Mouse (Mus musculus): ENCODE measurements around the gene Rilpl1.
"Not testable (repeated sequence)": the region's sequence is repeated elsewhere in the genome, so short reads cannot be mapped to it uniquely, and the experiment has no call there.

Rilpl1 gene

DNA sequence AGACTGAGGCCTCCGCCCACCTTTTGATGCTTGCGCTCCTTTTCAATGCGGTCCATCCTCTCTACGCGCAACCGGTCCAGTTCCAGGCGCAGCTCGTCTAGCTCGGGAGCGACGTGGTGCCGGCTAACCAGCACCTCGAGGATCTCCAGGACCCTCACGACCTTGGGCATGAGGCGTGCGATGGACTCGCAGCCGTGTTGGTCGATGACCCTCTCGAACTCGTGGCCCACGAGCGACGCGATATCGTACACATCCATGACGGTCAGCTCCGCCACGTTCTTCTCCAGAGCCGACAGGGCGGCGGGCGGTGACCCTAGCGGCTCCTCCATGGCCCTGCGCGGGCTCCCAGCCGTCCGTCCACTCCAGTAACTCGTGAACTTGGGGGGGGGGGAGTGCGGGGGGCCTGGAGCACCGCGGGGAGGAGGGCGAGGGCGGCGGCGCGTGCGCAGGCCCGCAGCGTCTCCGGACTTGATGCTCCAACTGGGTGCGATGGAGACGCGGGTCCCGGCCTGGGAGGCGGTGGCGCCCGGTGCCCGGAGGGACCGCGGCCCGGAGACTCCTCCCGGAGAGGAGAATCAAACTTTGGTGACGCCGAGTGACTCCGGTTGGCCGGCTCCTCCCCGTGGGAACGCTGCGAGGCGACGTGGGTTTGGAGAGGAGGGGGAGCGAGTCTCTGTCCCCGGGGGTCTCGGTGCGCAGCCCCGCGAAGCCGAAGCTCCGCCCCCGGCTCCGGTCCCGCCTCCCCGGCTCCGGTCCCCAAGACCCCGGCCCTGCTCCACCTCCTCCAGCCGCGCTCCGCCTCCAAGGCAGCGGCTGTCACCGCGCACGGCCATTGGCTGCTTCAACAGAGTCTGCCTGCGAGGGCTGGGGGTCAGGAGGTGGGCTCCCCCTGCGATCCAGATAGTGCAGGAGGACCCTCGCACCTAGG lies at the start of gene Rilpl1:
Rilpl1 (minus strand) TSS at position 737 of the 928 bp plus-strand sequence.
- DNase-seq (ENCODE audit: low read depth): peak; percentile 41

DNA sequence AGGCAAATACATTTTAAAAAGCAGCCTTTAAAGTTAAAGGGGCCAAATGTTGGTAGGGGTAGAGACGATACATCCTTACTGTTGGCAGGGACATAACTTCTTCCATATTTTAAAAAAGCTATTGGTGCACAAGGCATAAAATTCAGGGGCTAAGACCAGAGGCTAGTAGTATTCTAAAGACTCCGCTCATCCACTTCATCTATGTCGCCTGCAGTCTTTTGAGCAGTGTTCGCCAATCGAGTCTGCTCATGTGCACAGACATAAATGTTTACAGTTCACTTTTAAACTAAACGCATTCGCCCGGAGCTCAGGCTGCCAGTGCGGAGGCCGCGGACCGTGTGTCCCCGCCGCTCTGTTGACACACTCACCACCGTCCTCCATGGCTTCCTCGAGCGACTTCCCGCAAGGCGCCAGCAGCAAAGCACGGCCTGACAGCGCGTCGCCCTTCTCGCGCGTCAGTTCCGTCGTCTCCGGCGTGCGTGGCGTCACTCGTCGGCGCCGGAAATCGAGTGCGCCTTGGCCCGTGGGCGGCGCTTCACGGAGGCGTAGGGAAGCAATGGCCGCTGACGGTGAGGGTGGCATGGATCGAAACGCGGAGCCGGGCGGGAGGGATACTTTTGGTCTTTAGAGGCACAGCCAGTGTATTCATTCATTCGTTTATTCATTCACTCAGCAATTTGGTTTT lies 47.6 kb upstream of the Rilpl1 start, which contains the start of the genes Eif2b1 and Gtf2h3:
Eif2b1 (minus strand) TSS at position 499 of the 685 bp plus-strand sequence.
Gtf2h3 (plus strand) TSS at position 508 of the 685 bp plus-strand sequence.
- peak; percentile 94 for DNase-seq (ENCODE audit: low read depth)

- DNase-seq (ENCODE audit: low read depth): no peak
These were observed 44.3 kb upstream of the Rilpl1 start for GRCm38 (mm10) chr5:124575467-124575866.

GRCm38 (mm10) chr5:124571068-124571467 lies 39.9 kb upstream of the Rilpl1 start:
- DNase-seq (ENCODE audit: low read depth): no peak

DNA sequence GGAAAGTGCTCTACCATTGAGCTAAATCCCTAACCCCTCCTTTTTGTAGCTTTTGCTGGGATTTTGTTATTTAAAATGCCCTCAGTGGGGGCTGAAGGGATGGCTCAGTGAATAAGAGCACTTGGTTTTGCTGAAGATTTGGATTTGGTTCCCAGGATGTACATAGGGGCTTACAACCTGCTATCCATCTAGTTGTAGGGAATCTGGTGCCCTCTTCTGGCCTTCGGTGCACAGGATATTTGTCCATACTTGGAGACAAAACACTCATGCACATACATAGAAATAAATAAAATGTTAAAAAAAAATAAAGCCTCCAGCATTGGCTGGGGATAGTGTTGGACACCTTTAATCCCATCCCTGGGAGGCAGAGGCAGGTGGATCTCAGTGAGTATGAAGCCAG lies 24.0 kb upstream of the Rilpl1 start:
- DNase-seq (ENCODE audit: low read depth): peak; percentile 66

DNA sequence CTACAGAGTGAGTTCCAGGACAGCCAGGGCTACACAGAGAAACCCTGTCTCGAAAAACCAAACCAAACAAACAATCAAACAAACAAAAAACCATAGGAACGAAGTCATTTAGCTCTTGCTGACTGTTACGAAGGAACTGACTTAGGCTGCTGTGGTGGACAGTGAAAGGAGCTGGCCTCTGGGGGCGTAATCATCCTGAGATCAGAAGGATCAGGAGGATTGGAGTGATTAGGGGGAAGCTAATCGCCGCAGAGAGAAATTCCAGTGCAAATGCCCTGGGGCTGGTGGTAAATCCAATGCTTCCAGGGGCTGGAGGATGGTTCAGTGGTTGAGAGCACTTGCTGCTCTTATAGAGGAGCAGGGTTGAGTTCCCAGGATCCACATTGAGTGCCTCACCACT lies 22.4 kb upstream of the Rilpl1 start:
- no peak for DNase-seq (ENCODE audit: low read depth)

DNA sequence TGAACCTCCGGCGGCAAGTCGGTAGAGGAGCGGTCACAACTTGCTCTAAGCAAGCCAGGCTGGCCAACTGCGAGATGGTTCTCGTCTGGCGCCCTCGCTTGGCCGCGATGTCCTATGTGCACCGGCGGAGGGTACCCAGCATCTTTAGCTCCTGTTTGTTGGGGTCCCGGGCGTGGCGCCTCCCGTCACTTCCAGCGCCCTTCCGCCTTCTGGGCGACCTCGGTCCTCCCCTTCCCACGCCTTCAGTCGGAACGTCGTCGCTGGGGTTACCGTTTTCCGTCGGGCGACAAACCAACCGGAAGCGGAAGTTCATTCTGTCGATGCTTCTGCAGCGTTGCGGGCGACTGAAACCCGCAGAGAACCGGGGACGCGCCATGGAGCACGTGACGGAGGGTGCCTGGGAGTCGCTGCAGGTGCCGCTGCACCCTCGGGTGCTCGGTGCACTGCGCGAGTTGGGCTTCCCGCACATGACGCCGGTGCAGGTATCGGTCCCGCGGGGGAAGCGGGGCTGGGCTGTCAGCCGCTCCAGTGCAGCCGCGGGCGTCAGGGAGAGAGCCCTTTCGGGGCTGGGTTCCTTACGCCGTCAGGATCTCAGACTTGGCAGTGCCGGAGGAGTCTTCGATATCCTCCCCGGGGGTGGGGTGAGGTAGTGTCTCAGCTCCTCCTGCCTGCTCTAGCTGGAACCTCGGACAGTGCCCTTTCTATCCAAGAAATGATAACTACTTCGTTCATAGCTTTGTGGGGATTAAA lies 21.5 kb upstream of the Rilpl1 start, which contains the start of gene Ddx55:
Ddx55 (plus strand) TSS at position 307 of the 750 bp plus-strand sequence.
- peak; percentile 95 for DNase-seq (ENCODE audit: low read depth)

GRCm38 (mm10) chr5:124552094-124552472 lies 20.9 kb upstream of the Rilpl1 start:
- DNase-seq (ENCODE audit: low read depth): peak; percentile 54

- DNase-seq (ENCODE audit: low read depth): peak; percentile 50
These were observed 20.3 kb upstream of the Rilpl1 start for GRCm38 (mm10) chr5:124551349-124552093.

DNA sequence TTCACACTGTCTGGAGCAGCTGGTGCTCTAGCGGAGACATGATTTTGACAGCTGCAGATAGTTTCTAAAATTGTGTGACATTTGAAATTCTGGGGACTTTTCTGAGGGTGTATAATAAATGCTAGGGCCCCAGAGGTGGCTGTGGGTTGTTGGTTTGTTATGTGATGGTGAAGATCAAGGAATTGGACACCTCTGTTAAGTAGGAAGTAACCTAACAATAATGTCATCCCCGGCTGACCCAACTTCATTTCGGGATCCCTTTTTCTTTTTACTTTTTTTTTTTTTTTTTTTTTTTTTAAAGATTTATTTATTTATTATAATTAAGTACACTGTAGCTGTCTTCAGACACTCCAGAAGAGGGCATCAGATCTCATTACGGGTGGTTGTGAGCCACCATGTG lies 19.5 kb upstream of the Rilpl1 start:
- not testable (repeated sequence) for DNase-seq (ENCODE audit: low read depth)

- no peak for DNase-seq (ENCODE audit: low read depth)
These were observed 10.4 kb upstream of the Rilpl1 start for GRCm38 (mm10) chr5:124541602-124541973.

- DNase-seq (ENCODE audit: low read depth): peak; percentile 83
These were observed 9.9 kb upstream of the Rilpl1 start for GRCm38 (mm10) chr5:124540905-124541601.

DNA sequence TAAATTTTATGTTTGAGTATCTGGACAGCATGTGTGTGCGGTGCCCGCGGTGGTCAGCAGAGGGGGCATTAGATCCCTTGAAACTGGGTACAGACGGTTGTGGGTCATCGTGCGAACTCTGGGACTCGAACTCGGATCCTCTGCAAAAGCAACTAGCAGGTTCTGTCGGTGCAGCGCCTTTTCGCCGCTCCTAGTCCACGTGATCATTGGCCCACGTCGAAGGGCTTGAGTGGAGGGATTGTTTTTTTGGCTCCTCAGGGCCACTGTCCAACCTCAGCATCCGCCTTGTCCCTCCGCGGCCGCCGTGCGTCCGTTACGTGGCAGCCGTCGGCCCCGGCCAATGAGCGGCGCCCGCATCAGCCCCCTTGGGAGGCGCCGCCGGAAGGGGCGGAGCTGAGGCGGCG lies 9.2 kb upstream of the Rilpl1 start, which contains the start of gene Tmed2:
Tmed2 (plus strand) TSS at position 313 of the 404 bp plus-strand sequence.
- peak; percentile 98 for DNase-seq (ENCODE audit: low read depth)

GRCm38 (mm10) chr5:124539905-124540304 lies 8.7 kb upstream of the Rilpl1 start:
- peak; percentile 24 for DNase-seq (ENCODE audit: low read depth)

DNA sequence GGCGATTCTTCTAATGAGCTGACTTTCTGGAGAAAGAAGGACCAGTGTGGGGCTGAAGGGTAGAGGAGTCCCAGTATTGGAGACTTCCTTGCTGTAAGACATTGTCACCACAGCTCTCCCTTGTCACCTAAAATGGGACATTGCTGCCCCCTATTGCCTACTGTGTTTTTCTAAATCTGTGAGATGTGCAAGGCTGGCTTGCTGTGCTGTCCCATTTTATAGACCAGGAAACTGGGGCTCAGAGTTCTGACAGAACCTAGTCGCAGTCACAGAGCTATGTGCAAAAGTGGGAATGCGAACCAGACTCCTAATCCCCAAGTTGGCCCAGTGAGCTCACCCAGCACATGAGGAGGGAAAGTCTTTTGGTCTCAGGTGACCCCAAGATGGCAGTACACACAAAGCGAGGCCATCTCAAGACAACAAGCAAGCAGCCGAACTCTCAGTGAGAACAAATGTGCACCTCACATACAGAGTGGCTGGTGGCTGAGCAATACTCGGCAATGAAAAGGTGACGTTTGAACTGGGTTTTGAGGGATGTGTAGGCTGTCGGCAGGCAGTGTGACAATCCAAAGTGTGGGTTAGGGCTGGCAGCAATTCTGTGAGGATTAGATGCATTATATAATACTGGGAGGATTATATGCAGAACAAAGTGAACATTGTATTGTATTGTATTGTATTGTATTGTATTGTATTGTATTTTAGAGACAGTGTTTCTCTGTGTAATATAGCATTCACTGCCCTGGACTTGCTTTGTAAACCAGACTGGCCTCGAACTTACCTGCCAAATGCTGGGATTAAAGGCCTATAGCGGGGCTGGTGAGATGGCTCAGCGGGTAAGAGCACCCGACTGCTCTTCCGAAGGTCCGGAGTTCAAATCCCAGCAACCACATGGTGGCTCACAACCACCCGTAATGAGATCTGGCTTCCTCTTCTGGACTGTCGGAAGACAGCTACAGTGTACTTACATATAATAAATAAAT lies 7.9 kb upstream of the Rilpl1 start:
- peak; percentile 92 for DNase-seq (ENCODE audit: low read depth)

DNA sequence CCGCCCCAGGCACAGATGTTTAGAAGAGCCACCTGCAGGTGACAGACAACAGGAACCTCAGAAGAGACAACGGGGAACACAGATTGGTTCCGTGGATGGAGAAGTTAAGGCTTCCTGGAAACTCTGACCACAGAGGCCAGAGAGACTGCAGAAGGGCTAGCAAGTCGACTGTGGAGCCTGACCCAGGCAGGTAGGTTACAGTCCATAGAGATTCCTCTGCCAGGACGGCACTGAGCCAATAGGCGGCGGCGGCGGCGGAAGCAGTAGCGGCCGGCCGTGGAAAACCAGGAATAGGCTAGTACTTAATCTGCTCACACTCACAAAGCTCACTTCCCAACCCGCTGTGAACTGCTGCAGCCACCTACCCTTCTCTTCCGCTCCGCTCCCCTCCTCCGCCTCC lies 5.6 kb upstream of the Rilpl1 start:
- no peak for DNase-seq (ENCODE audit: low read depth)

DNA sequence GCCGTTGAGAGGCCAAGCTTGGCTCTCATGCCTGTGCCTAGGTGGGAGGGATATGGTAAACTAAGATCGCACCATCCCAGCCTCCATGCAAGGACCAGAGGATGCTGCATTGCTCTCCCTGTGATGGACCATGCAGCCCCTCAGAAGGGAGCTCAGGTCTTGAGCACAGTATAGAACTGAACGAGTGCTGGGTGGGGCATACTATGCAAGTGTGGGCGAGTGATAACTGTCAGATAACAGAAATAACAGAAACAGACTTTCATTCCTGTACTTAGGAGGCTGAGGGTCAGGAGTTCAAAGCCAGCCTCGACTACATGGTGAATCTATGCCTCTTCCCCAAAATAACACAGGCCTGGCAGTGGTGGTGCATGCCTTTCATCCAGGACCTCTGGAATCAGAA lies 3.8 kb upstream of the Rilpl1 start:
- DNase-seq (ENCODE audit: low read depth): no peak

DNA sequence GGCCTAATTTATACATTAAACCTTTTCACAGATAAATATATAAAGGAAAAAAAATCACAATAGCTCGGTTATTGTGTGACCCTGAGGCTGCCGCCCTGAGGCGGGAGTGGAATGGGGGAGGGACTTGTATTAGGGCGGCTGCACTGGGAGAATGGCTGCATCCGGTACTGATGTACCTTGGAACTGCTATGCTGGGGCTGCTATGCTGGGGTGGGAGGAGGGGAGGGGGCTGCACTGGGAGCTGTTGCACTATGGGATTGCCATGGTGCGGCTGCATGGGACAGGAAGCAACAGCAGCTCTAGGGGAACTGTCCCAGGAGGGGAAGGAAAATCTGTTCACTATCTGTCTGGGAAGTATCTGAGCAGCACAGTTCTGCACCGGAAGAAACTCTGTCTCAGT lies 1.3 kb upstream of the Rilpl1 start:
- DNase-seq (ENCODE audit: low read depth): no peak

GRCm38 (mm10) chr5:124531583-124531930 lies 366 bp upstream of the Rilpl1 start:
- no peak for DNase-seq (ENCODE audit: low read depth)

- peak; percentile 49 for DNase-seq (ENCODE audit: low read depth)
These were observed 1.5 kb downstream of the Rilpl1 start for GRCm38 (mm10) chr5:124529697-124530096.
